Mouse (Mus musculus) limb, embryonic 13.5 days (tissue): Measurements from ENCODE around the gene Lsm4. TPM values are rescaled to one million over a fixed set of nuclear protein-coding genes. Genes with fewer than 3 reads are reported as not detected.

Experiments
- ATAC-seq: fragments of 200-750 bp; cut with Nextera tagmentation; 2 replicates; pipeline ENCODE4 v1.8.0; 2017; ENCODE audit warnings: low read depth, moderate number of reproducible peaks, moderate TSS enrichment; ENCODE audit not compliant: low FRiP score
- H3K27ac ChIP-seq: fragments of 300-500 bp; sonication (generic); 2 replicates; pipeline ENCODE4 v1.5.1; 2015; ENCODE audit warnings: inconsistent platforms, mild to moderate bottlenecking, moderate library complexity
- H3K27me3 ChIP-seq: fragments of 300-500 bp; sonication (generic); 2 replicates; pipeline ENCODE4 v1.6.1; 2015; ENCODE audit warnings: mild to moderate bottlenecking, inconsistent platforms
- H3K36me3 ChIP-seq: fragments of 300-500 bp; sonication (generic); 2 replicates; pipeline ENCODE4 v1.6.1; 2015; ENCODE audit warnings: inconsistent platforms, mild to moderate bottlenecking, moderate library complexity
- H3K4me1 ChIP-seq: fragments of 300-500 bp; sonication (generic); 2 replicates; pipeline ENCODE4 v1.6.1; 2015; ENCODE audit warnings: inconsistent platforms
- H3K4me2 ChIP-seq: fragments of 300-500 bp; sonication (generic); replicated peaks from 2 replicates; pipeline ENCODE4 v1.6.1; 2015; ENCODE audit warnings: inconsistent platforms, mild to moderate bottlenecking, moderate library complexity
- H3K4me3 ChIP-seq: fragments of 300-500 bp; sonication (generic); 2 replicates; pipeline ENCODE4 v1.5.1; 2015; ENCODE audit warnings: moderate library complexity, mild to moderate bottlenecking, inconsistent platforms
- H3K9ac ChIP-seq: fragments of 300-500 bp; sonication (generic); 2 replicates; pipeline ENCODE4 v1.6.1; 2015; ENCODE audit warnings: mild to moderate bottlenecking, inconsistent platforms
- H3K9me3 ChIP-seq: fragments of 300-500 bp; sonication (generic); 2 replicates; pipeline ENCODE4 v1.6.1; 2016; ENCODE audit warnings: inconsistent platforms
- WGBS: fragments of 180-500 bp; shearing (Covaris S2); methylation state at CpG from one replicate; pipeline ENCODE4 v1.1.7; 2015; 5-methylcytosine and 5-hydroxymethylcytosine counted together
- polyA plus RNA-seq: library from polyadenylated mRNA; unstranded; fragments of >200 nt; fragmentation: Nextera tagmentation; extraction: Ambion mirVana; gene quantifications from 2 replicates; pipeline ENCODE4 v1.2.1, GENCODE M21; 2015

The Lsm4 gene
- polyA plus RNA-seq, 1 experiment from 2014 or later, result 240 TPM

DNA sequence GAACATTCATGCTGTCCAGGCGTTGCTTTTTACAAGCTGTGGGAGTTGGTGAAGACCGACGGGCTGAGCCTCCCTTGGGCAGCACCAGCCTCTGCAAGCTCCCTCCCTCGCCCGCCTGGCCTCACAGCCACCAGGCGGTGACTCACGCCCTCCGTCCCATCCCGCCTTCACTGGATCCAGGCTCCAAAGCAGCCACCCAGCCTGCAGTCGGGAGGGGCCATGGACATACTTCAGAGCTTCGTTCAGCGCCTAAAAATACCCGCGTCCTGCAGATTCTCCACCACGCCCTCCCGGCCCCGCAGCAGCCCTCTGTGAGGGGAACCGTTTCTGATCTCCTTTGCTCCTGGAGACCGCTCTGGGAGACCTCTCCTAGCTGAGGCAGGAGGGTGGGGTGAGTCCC lies 9.1 kb downstream of the Lsm4 start:
- Histone ChIP-seq H3K36me3 (peaks cover 31% of the 10 kb centered on the region), H3K4me3 (0 out of 2 replicates have a peak overlapping the region, but pooled peaks have one; percentile 5), H3K9me3 (no peaks in the 10 kb centered on the region), H3K27ac (no peak overlapping the region), H3K4me1 (peaks cover 13% of the 10 kb centered on the region), H3K4me2 (peak overlapping the region; percentile 48), H3K27me3 (no peaks in the 10 kb centered on the region), H3K9ac (peak overlapping the region; percentile 60)
- 6% methylated on average over 19 of the region's 19 CpGs for WGBS
- ATAC-seq, result peak; percentile 75

DNA sequence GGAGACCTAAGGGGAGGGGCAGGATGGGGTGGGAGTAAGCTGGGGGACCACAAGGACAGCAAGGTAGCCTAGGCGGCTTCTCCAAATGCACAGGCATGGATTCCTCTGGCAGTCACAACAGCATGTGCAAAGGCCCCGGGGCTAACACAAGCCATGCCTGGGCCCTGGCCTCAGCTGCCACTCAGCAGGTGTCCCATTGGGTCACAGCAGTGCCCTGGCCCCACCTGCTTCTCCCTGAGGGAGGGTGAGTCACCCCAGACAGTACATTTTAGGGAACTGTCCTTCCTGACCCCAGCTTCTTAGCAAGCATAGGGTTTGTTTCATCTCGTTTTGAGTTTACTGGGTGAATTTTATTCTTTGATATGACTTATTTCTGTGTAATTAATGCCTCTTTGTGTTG lies 9.6 kb downstream of the Lsm4 start:
- Histone ChIP-seq H3K4me1 (peaks cover 13% of the 10 kb centered on the region), H3K9ac (peak overlapping the region; percentile 60; the same call in 1 of the 2 replicates), H3K9me3 (no peaks in the 10 kb centered on the region), H3K27me3 (no peaks in the 10 kb centered on the region), H3K4me3 (no peak overlapping the region), H3K36me3 (peaks cover 26% of the 10 kb centered on the region), H3K27ac (no peak overlapping the region), H3K4me2 (peak overlapping the region; percentile 48)
- no peak for ATAC-seq
- WGBS, result 63% methylated on average over 3 of the region's 3 CpGs

DNA sequence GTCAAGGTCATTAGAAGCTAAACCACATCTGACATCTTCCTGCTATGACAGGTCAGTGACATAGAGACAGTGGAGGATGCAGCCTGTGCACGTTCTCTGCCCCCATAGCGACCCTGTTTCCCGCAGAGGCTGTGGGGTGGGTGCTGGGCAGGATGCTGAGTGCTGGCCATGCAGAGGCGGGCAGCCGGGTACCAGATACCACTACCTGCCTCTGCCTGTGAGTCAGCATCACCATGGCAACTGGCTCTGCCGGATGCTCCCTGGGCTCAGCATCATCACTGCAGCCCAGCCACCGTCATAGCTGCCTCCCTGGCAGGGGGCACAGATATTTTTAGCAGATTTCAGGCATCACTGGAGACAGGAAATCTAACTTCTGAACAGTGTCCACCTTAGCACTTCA lies 11.2 kb downstream of the Lsm4 start:
- H3K27me3 ChIP-seq, result no peaks in the 10 kb centered on the region
- WGBS, result 46% methylated on average over 7 of the region's 7 CpGs
- H3K4me3 ChIP-seq, result no peak overlapping the region
- H3K27ac ChIP-seq, result no peak overlapping the region
- H3K36me3 ChIP-seq, result peaks cover 10% of the 10 kb centered on the region
- peaks cover 13% of the 10 kb centered on the region for H3K4me1 ChIP-seq
- no peak for ATAC-seq
- H3K9ac ChIP-seq, result no peak overlapping the region
- H3K4me2 ChIP-seq, result no peak overlapping the region
- no peaks in the 10 kb centered on the region for H3K9me3 ChIP-seq

DNA sequence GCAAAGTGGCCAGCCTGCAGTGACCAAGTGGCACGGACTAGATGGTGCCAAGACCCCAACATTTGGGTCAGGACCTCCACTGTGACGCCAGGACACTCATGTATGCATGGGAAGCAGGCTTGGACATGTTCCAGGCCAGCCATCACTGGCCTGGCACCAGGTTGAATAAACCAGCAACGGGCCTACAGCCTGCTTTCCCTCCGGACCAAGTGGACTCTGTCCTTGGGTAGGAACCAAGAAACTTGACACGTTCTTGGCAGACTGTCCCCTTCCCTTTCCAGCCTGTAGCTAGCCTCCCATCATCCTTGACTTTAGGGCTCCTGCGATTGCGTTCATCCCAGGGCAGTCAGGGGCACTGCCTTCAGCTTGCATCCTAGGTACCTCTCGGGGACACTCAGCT lies 14.5 kb downstream of the Lsm4 start:
- H3K27ac ChIP-seq, result no peak overlapping the region
- H3K9me3 ChIP-seq, result no peaks in the 10 kb centered on the region
- ATAC-seq, result no peak
- H3K4me2 ChIP-seq, result no peak overlapping the region
- no peak overlapping the region for H3K4me3 ChIP-seq
- no peaks in the 10 kb centered on the region for H3K27me3 ChIP-seq
- H3K4me1 ChIP-seq, result peaks cover 25% of the 10 kb centered on the region
- no peaks in the 10 kb centered on the region for H3K36me3 ChIP-seq
- H3K9ac ChIP-seq, result no peak overlapping the region
- 83% methylated on average over 8 of the region's 8 CpGs for WGBS

DNA sequence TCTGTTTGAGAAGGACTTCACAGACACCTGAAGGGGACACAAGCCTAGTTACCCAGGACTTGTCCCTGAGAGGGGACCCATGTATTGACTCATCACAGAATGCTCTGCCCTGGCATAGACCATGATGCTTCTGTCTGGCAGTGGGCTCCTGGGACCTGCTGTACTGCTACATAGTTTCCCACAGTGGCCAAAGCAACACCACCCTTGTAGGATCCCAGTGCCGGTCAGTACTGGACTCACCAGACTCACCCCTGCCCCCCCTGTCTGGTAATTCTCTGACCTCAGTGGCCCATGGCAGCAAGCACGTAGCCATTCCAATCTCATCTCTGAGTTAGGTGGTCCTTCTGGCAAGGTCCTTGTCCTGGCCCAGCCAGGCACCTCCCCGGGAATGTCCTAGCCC lies 15.1 kb downstream of the Lsm4 start:
- WGBS, result 95% methylated on average over 3 of the region's 3 CpGs
- H3K4me2 ChIP-seq, result no peak overlapping the region
- H3K9me3 ChIP-seq, result no peaks in the 10 kb centered on the region
- no peak overlapping the region for H3K4me3 ChIP-seq
- H3K36me3 ChIP-seq, result no peaks in the 10 kb centered on the region
- H3K27ac ChIP-seq, result no peak overlapping the region
- ATAC-seq, result no peak
- H3K27me3 ChIP-seq, result no peaks in the 10 kb centered on the region
- H3K9ac ChIP-seq, result no peak overlapping the region
- H3K4me1 ChIP-seq, result peaks cover 26% of the 10 kb centered on the region

DNA sequence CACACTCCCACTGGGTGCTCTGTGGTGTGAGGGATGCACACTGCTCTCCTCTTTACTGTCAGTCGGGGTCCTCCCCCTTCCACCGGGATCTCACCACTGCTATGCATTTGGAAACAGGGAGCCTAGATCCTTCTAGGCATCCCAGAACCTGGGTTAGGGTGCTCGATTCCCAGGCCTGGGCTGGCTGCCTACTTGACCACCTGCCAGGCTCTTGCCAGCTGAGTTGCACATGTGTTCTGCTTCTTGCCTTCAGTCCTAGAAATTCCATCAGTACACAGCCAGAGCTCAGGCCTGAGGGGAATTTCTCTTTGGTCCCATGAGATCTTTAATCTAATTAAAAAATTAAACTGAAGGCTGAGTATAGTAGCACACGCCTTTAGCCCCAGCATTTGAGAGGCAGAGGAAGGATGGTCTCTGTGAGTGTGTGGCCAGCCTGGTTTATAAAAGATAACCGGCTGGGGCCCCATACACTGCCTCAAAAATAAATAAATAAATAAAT lies 16.9 kb downstream of the Lsm4 start:
- no peak overlapping the region for H3K9ac ChIP-seq
- H3K4me1 ChIP-seq, result peaks cover 37% of the 10 kb centered on the region
- WGBS, result 70% methylated on average over 5 of the region's 5 CpGs
- no peaks in the 10 kb centered on the region for H3K9me3 ChIP-seq
- H3K4me3 ChIP-seq, result no peak overlapping the region
- H3K36me3 ChIP-seq, result no peaks in the 10 kb centered on the region
- H3K27ac ChIP-seq, result 0 out of 2 replicates have a peak overlapping the region, but pooled peaks have one; percentile 15
- ATAC-seq, result no peak
- no peaks in the 10 kb centered on the region for H3K27me3 ChIP-seq
- no peak overlapping the region; the same call in 1 of the 2 replicates for H3K4me2 ChIP-seq

GRCm38 (mm10) chr8:70691230-70691629 lies 18.2 kb downstream of the Lsm4 start:
- Histone ChIP-seq H3K27ac (peak overlapping the region; percentile 86), H3K4me1 (peaks cover 50% of the 10 kb centered on the region), H3K36me3 (no peaks in the 10 kb centered on the region), H3K9me3 (no peaks in the 10 kb centered on the region), H3K4me3 (peak overlapping the region; percentile 36), H3K9ac (peak overlapping the region; percentile 72), H3K4me2 (peak overlapping the region; percentile 64), H3K27me3 (no peaks in the 10 kb centered on the region)
- WGBS, result 46% methylated on average over 4 of the region's 4 CpGs
- ATAC-seq, result peak; percentile 10

DNA sequence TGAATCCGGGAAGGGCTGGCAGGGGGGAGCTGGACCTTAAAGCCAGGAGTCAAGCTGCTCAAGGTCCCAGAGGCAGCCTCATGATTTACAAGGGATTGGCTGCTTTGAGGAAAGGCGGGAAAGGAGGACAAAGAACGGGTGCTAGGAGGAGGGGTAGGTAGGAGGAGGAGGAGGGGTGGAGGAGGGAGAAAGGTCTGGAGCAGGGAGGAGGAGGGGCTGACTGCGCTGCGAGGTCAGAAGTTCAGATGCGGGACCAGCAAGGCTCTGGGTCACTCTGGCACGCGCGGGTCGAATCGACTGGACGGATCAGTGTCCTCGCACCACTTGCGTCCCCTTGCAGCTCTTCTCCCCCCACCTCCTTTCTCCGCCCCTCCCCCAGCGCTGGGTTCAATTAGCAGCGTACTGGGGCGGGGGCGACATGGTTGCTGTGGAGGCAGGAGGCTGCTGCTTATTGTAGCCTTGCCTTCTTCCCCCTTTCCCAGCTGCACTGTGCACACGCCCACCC lies 18.7 kb downstream of the Lsm4 start:
- Histone ChIP-seq H3K36me3 (no peaks in the 10 kb centered on the region), H3K4me2 (peak overlapping the region; percentile 64), H3K9ac (peak overlapping the region; percentile 72), H3K4me1 (peaks cover 55% of the 10 kb centered on the region), H3K9me3 (no peaks in the 10 kb centered on the region), H3K27ac (peak overlapping the region; percentile 86), H3K27me3 (no peaks in the 10 kb centered on the region), H3K4me3 (peak overlapping the region; percentile 36)
- peak; percentile 60 for ATAC-seq
- WGBS, result 4% methylated on average over 20 of the region's 20 CpGs

GRCm38 (mm10) chr8:70693636-70694035 lies 20.6 kb downstream of the Lsm4 start:
- no peak overlapping the region for H3K4me3 ChIP-seq
- no peaks in the 10 kb centered on the region for H3K27me3 ChIP-seq
- H3K27ac ChIP-seq, result no peak overlapping the region
- peaks cover 70% of the 10 kb centered on the region for H3K4me1 ChIP-seq
- H3K9me3 ChIP-seq, result no peaks in the 10 kb centered on the region
- ATAC-seq, result no peak
- H3K9ac ChIP-seq, result no peak overlapping the region
- H3K4me2 ChIP-seq, result no peak overlapping the region
- no peaks in the 10 kb centered on the region for H3K36me3 ChIP-seq
- WGBS, result 70% methylated on average over 5 of the region's 5 CpGs

DNA sequence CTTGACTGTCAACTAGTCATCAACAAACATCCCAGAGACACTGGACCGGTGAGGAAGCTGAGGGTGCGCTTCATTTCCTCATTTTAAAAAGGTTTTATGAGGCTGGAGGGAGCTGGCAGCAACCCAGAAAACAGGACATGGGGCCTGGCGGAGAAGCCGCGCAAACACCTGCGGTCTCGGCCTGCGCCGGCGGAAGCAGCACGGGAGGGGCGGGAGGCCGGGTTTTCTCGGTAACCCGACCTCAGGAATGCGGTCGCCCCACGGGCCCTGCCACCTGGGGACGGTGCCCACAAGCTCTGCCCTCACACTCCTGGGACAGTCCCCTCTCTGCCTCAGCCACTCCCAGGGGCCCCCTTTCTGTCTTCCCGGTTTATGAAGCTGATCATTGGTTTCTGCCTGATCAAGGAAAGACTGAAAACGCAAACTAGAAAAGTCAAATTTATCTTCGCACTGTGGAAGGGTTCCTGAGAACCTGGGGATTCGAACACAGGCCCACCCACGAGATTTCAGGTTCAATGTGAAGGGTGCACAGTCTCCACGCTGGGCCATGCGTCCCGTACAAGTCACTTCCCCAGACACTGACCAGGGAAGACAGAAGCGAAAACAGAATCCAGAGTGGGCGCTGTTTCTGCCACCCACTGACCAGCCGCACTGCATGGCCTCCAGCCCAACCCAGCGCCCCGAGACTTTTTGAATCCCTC lies 22.4 kb downstream of the Lsm4 start:
- WGBS, result 20% methylated on average over 32 of the region's 32 CpGs
- H3K36me3 ChIP-seq, result no peaks in the 10 kb centered on the region
- no peaks in the 10 kb centered on the region for H3K27me3 ChIP-seq
- peak overlapping the region; percentile 94 for H3K27ac ChIP-seq
- ATAC-seq, result no peak
- peaks cover 62% of the 10 kb centered on the region for H3K4me1 ChIP-seq
- peak overlapping the region; percentile 25 for H3K9ac ChIP-seq
- no peak overlapping the region for H3K4me3 ChIP-seq
- peak overlapping the region; percentile 75 for H3K4me2 ChIP-seq
- H3K9me3 ChIP-seq, result no peaks in the 10 kb centered on the region

DNA sequence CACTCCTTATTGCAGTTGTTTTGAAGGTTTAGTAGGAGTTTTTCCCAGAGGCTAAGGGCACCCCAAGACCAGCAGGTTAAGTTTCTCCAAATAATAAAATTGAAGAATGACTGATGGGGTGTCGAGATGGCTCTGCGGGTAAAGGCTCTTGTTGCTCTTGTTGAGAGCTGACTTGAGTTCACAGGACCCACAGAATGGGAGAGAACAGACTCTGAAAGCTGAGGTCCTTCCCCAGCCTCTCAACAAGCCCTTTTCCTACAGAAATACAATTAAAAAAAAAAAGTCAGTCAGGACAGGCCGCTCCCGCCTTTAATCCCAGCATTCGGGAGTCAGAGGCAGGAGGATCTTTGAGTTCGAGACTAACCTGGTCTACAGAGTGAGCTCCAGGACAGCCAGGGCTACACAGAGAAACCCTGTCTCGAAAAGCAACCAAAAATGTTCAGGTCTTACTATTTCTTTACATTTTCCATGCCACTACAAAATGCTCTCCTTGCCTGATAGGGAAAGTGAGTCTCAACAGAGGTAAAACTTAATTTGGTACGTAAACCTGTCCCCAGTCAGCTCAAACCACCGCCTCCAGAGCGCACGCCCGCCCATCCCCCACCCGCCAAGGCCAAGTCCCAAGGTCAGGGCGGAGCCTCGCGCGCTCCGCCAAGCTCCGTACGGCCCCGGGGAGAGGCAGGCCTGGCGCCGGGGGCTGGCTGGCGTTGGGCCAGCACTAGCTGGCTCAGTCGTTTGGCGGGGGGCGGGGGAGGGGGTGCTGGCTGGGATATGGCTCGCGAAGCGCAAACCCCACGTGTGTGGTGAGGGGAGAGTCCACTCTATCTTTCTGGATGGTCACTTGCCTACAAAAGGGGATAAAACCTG lies 23.2 kb downstream of the Lsm4 start:
- no peak; the same call in 1 of the 2 replicates for ATAC-seq
- Histone ChIP-seq H3K36me3 (peaks cover 1% of the 10 kb centered on the region; the same call in 1 of the 2 replicates), H3K4me2 (peak overlapping the region; percentile 75), H3K9me3 (no peaks in the 10 kb centered on the region), H3K27ac (peak overlapping the region; percentile 94), H3K9ac (peak overlapping the region; percentile 35; the same call in 1 of the 2 replicates), H3K4me1 (peaks cover 63% of the 10 kb centered on the region), H3K4me3 (peak overlapping the region; percentile 26), H3K27me3 (no peaks in the 10 kb centered on the region)
- 6% methylated on average over 30 of the region's 31 CpGs for WGBS

DNA sequence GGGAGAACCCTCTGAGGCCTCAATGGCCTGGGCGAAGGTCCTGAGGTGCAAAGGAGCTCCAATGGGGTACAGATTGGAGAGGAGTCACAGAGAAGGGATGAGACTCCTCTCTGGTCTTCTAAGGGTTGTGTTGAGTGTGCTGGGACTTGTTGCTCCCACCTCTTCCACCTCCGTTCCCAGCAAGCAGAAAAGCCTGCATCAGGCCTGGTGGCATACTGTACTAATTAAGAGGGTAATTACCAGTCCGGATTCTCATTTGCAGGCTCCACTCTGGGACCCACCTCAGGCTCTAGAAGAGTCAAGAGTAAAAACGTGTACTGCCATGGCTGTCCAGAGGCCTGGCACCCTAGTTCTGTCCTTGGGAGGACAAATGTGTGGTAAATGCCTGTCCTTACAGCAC lies 23.9 kb downstream of the Lsm4 start:
- H3K4me2 ChIP-seq, result peak overlapping the region; percentile 75
- H3K27me3 ChIP-seq, result no peaks in the 10 kb centered on the region
- H3K4me1 ChIP-seq, result peaks cover 64% of the 10 kb centered on the region
- no peaks in the 10 kb centered on the region for H3K9me3 ChIP-seq
- peak overlapping the region; percentile 94 for H3K27ac ChIP-seq
- peaks cover 6% of the 10 kb centered on the region; the same call in 1 of the 2 replicates for H3K36me3 ChIP-seq
- H3K4me3 ChIP-seq, result peak overlapping the region; percentile 26
- ATAC-seq, result no peak
- 11% methylated on average over 4 of the region's 4 CpGs for WGBS
- peak overlapping the region; percentile 35 for H3K9ac ChIP-seq
